Mouse (Mus musculus): ENCODE measurements around the gene Mark2.

Mark2 gene

GRCm38 (mm10) chr19:7337781-7338342 is 3.8 kb downstream of the Mark2 start:
- in situ Hi-C loops (cut with MboI, MseI), result loop anchor here (10.0 kb wide), 1 partner anchor 273 kb away; no protein-coding TSS in a partner anchor

- in situ Hi-C loops (cut with MboI, MseI), result loop anchor here (10.0 kb wide), 1 partner anchor 271 kb away; no protein-coding TSS in a partner anchor
Observed at GRCm38 (mm10) chr19:7335656-7336055, 6.0 kb downstream of the Mark2 start.

- in situ Hi-C loops (cut with MboI, MseI), result loop anchor here (5.0 to 10.0 kb wide), 2 partner anchors 47 to 269 kb away; no protein-coding TSS in a partner anchor
Observed at GRCm38 (mm10) chr19:7334049-7334448, 7.6 kb downstream of the Mark2 start.

- in situ Hi-C loops (cut with MboI, MseI), result no loop called here
Observed at GRCm38 (mm10) chr19:7321391-7321790, 20.3 kb downstream of the Mark2 start.

GRCm38 (mm10) chr19:7320181-7320580 is 21.5 kb downstream of the Mark2 start:
- in situ Hi-C loops (cut with MboI, MseI), result no loop called here

- in situ Hi-C loops (cut with MboI, MseI), result no loop called here
Observed at GRCm38 (mm10) chr19:7317716-7318115, 23.9 kb downstream of the Mark2 start.

- in situ Hi-C loops (cut with MboI, MseI), result no loop called here
Observed at GRCm38 (mm10) chr19:7316822-7317221, 24.8 kb downstream of the Mark2 start.

- in situ Hi-C loops (cut with MboI, MseI), result no loop called here
Observed at GRCm38 (mm10) chr19:7315587-7315984, 26.1 kb downstream of the Mark2 start.

- in situ Hi-C loops (cut with MboI, MseI), result no loop called here
Observed at GRCm38 (mm10) chr19:7314976-7315586, 26.6 kb downstream of the Mark2 start.

- in situ Hi-C loops (cut with MboI, MseI), result no loop called here
Observed at GRCm38 (mm10) chr19:7313660-7314059, 28.0 kb downstream of the Mark2 start.

GRCm38 (mm10) chr19:7311306-7311705 is 30.4 kb downstream of the Mark2 start:
- in situ Hi-C loops (cut with MboI, MseI), result no loop called here

GRCm38 (mm10) chr19:7310704-7311103 is 31.0 kb downstream of the Mark2 start:
- in situ Hi-C loops (cut with MboI, MseI), result no loop called here

GRCm38 (mm10) chr19:7309738-7310330 is 31.8 kb downstream of the Mark2 start:
- in situ Hi-C loops (cut with MboI, MseI), result no loop called here

- in situ Hi-C loops (cut with MboI, MseI), result no loop called here
Observed at GRCm38 (mm10) chr19:7307995-7308770, 33.5 kb downstream of the Mark2 start.

- in situ Hi-C loops (cut with MboI, MseI), result no loop called here
Observed at GRCm38 (mm10) chr19:7306968-7307367, 34.7 kb downstream of the Mark2 start.

- in situ Hi-C loops (cut with MboI, MseI), result no loop called here
Observed at GRCm38 (mm10) chr19:7305380-7306310, 36.0 kb downstream of the Mark2 start.

- in situ Hi-C loops (cut with MboI, MseI), result no loop called here
Observed at GRCm38 (mm10) chr19:7304801-7305200, 36.9 kb downstream of the Mark2 start.

GRCm38 (mm10) chr19:7303796-7304195 is 37.9 kb downstream of the Mark2 start:
- in situ Hi-C loops (cut with MboI, MseI), result no loop called here

- in situ Hi-C loops (cut with MboI, MseI), result no loop called here
Observed at GRCm38 (mm10) chr19:7302493-7302797, 39.2 kb downstream of the Mark2 start.

GRCm38 (mm10) chr19:7301647-7302492 is 39.8 kb downstream of the Mark2 start:
- in situ Hi-C loops (cut with MboI, MseI), result no loop called here

Measured in regulatory T cell (primary cell).